Mouse (Mus musculus) MEL (cell line): Measurements from ENCODE around the gene Atp8a2.

Experiments
- CTCF ChIP-seq, 3 experiments: IDR thresholded peaks in 2 of 3; conservative IDR thresholded peaks in 1 of 3; 2 replicates each; pipeline ENCODE4 v1.5.1; 2011 to 2012; ENCODE audit warnings: low read length in 3 of 3, low read depth in 2 of 3, mild to moderate bottlenecking in 2 of 3, improper control_type of control experiment in 1 of 3, inconsistent platforms in 1 of 3, mixed read lengths in 1 of 3, moderate library complexity in 1 of 3; ENCODE audit not compliant: control insufficient read depth in 1 of 3, insufficient read depth in 1 of 3, poor library complexity in 1 of 3, severe bottlenecking in 1 of 3
- ELF1 ChIP-seq: IDR thresholded peaks from 2 replicates; pipeline ENCODE4 v1.6.1; 2014; ENCODE audit warnings: low read depth, mild to moderate bottlenecking, inconsistent platforms, low read length, improper control_type of control experiment, moderate library complexity
- EP300 ChIP-seq, 2 experiments: IDR thresholded peaks; 2 replicates each; pipeline ENCODE4 v1.6.1; 2011; ENCODE audit warnings: improper control_type of control experiment in 2 of 2, low read length in 2 of 2, low read depth in 1 of 2, mild to moderate bottlenecking in 1 of 2
- GABPA ChIP-seq: IDR thresholded peaks from 2 replicates; pipeline ENCODE4 v1.6.1; 2012; ENCODE audit warnings: low read depth, mild to moderate bottlenecking, inconsistent platforms, low read length, improper control_type of control experiment, moderate library complexity
- GATA1 ChIP-seq: IDR thresholded peaks from 2 replicates; pipeline ENCODE4 v1.6.1; 2011; ENCODE audit warnings: low read depth, low read length, improper control_type of control experiment
- HCFC1 ChIP-seq: IDR thresholded peaks from 2 replicates; pipeline ENCODE4 v1.6.1; 2012; ENCODE audit warnings: low read depth, mild to moderate bottlenecking, inconsistent platforms, low read length, improper control_type of control experiment, moderate library complexity
- MAX ChIP-seq: IDR thresholded peaks from 2 replicates; pipeline ENCODE4 v1.6.1; 2011; ENCODE audit warnings: low read length, improper control_type of control experiment
- POLR2A ChIP-seq, 2 experiments: IDR thresholded peaks; 2 replicates each; pipeline ENCODE4 v1.6.1; 2011 to 2012; ENCODE audit warnings: low read length in 2 of 2, mild to moderate bottlenecking in 2 of 2, control low read depth in 1 of 2, improper control_type of control experiment in 1 of 2, low read depth in 1 of 2, moderate library complexity in 1 of 2; ENCODE audit not compliant: control insufficient read depth in 1 of 2, insufficient read depth in 1 of 2, poor library complexity in 1 of 2
- POLR2AphosphoS2 ChIP-seq: IDR thresholded peaks from 2 replicates; pipeline ENCODE4 v1.6.1; 2011; ENCODE audit warnings: low read length, improper control_type of control experiment
- TAL1 ChIP-seq: IDR thresholded peaks from 2 replicates; pipeline ENCODE4 v1.6.1; 2012; ENCODE audit warnings: mild to moderate bottlenecking, inconsistent platforms, low read length, moderate library complexity, mixed read lengths
- ZC3H11A ChIP-seq: IDR thresholded peaks from 2 replicates; pipeline ENCODE4 v1.6.1; 2012; ENCODE audit warnings: low read depth, mild to moderate bottlenecking, inconsistent platforms, low read length, improper control_type of control experiment
- ZKSCAN1 ChIP-seq: IDR thresholded peaks from 2 replicates; pipeline ENCODE4 v1.6.1; 2012; ENCODE audit warnings: low read depth, mild to moderate bottlenecking, inconsistent platforms, low read length, improper control_type of control experiment, moderate library complexity
- ZNF384 ChIP-seq: IDR thresholded peaks from 2 replicates; pipeline ENCODE4 v1.6.1; 2012; ENCODE audit warnings: low read depth, mild to moderate bottlenecking, inconsistent platforms, low read length, improper control_type of control experiment

DNA sequence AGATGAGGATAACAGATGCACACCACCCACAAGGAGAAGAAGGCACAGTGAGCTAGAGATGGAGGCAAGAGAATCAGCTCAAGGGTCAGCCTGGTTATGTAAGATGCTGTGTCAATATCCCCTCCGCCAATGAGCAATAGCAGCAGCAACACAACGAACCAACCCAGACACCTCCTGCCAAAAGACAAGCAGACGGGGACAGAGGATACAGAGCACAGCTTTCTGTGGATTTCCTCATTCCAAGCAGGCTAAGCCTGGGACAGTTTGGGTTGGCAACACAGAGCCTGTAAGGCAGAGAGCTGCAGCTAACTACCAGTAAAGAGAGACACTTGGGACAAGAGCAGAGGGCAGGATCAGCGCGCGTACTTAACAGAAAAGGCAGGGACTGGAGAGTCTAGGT lies 504.8 kb downstream of the Atp8a2 start:
- TF ChIP-seq CTCF (IDR thresholded peaks at IDR 0.05 in 2 of 3, conservative IDR thresholded peaks at IDR 0.05 in 1 of 3; ENCODE audit: control insufficient read depth in 1 of 3, insufficient read depth in 1 of 3, low read depth in 2 of 3, low read length in 3 of 3, poor library complexity in 1 of 3, severe bottlenecking in 1 of 3) (no peak), ZC3H11A (no peak), MAX (no peak), TAL1 (no peak), POLR2AphosphoS2 (no peak), POLR2A (IDR thresholded peaks at IDR 0.05; ENCODE audit: control insufficient read depth in 1 of 2, insufficient read depth in 1 of 2, low read depth in 1 of 2, low read length in 2 of 2, poor library complexity in 1 of 2) (no peak), ELF1 (no peak), HCFC1 (no peak), ZNF384 (no peak), GATA1 (no peak), EP300 (IDR thresholded peaks at IDR 0.05; ENCODE audit: low read depth in 1 of 2, low read length in 2 of 2) (no peak), ZKSCAN1 (no peak), GABPA (no peak)
